Mouse (Mus musculus) megakaryocyte-erythroid progenitor cell, adult 5-6 weeks (primary cell): ENCODE measurements around the gene Zc3hav1l. TPM values are rescaled to one million over a fixed set of nuclear protein-coding genes. Genes with fewer than 3 reads are reported as not detected.

Source experiments
- ATAC-seq: replicated peaks from 2 replicates; pipeline ENCODE4 v1.8.0; 2016; ENCODE audit warnings: mild to moderate bottlenecking, inconsistent platforms; ENCODE audit not compliant: severe bottlenecking, poor library complexity, low FRiP score, low TSS enrichment
- total RNA-seq, 2 experiments: library from RNA; stranded (forward) in 1 of 2; stranded (reverse) in 1 of 2; fragments of 200-1000, 215-1000 nt in 1 of 2; fragments of >200 nt in 1 of 2; fragmentation: Nextera tagmentation in 1 of 2; gene quantifications; 2 replicates each; pipeline ENCODE4 v1.2.3; 2014 to 2017

Gene Zc3hav1l
- total RNA-seq, 2 experiments from 2014 or later, result 4.3 to 7.3 TPM

DNA sequence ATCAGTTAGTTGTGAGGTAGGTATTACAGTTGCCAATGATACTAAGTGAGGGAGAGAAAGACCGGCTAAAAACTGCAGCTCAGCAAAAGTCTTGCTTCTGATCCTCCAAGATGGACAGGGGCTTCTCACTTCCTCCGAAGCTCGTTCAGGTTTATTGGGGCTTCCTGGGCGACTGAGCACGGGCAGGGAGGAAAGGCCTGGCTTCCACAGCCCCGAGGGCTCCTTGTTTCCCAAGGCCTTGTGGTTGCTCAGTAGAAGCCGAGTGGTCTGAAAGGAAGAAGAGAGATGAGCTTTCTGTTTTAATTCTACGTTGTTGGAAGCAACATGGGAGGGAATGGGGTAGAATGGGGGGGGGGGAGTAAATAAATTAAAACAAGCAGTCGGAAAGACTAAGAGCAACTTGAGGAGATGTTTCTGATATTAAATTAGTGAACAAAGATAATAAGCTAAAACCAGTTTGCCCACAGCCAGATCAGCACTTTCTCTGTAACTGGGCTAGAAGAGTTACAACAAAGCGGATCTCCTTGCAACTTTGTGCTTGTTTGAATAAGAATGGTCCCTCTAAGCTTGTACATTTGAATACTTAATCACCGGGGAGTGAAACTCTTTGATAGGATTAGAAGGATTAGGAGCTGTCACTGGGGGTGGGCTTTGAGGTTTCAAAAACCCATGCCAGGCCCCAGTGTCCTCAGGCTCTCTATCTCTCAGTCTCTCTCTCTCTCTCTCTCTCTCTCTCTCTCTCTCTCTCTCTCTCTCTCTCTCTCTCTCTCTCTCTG lies 6.0 kb downstream of the Zc3hav1l start:
- no peak for ATAC-seq

DNA sequence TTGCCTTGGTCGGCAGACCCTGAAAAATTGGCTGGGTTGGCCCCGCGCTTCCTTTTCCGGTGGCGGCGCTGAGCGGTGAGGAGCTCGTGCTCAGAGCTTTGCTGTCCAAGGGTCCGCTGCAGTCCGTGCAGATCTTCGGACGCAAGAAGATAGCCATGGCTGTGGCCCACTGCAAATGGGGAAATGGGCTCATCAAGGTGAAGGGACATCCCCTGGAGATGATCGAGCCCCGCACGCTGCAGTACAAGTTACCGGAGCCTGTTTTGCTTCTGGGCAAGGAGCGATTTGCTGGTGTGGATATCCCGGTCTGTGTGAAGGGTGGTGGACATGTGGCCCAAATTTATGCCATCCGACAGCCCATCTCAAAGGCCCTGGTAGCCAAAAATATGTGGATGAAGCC lies 14.6 kb downstream of the Zc3hav1l start:
- no peak for ATAC-seq

DNA sequence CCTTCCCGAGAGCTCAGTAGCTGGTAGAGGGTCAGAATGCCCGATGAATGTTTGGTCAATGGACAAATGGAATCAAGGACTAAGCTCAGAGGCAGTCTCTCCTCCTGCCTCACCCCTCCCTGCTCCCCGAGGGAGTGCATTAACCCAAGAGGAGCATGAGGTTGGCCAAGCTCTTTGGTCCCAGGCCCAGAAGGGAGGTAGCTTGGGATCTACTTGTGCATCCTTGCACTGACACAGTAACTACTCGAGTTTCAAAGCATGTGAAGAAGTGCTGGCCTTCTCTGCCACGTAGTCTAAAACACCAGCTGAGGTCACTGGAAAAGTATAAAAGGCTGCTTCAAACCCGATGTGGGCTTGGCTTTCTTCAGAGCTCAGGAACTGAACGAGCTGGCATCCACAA lies 34.6 kb downstream of the Zc3hav1l start:
- no peak for ATAC-seq

DNA sequence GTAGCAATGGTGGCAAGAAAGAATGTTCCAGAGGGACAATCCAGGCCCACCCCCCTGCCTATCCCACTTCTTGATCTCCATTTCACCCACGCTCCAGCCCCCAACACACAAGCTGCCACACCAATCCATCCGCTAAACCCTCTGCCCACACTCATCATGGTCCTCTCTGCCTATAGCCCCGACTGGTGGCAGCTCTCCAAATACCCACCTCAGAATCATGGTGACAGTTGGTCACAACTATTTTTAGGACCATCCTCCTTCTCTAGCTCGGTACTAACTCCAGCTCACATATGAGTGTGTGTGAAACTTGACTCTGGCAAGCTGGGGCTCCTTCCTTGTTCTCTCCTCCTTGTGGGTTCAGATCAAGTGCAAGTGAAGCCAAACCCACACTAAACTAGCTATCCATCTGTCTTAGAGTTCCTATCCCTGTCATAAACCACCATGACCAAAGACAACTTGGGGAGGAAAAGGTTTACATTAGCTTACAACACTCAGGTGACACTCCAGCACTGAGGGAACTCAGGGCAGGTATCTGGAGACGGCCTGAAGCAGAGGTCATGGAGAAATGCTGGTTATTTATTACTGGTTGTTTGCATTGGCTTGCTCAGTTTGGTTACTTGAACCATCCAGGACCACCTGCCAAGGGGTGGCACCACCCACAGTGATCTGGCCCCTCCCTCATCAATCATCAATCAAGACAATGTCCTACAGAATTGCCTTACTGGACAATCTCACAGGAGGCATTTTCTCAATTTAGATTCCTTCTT lies 35.5 kb downstream of the Zc3hav1l start:
- ATAC-seq, result no peak

DNA sequence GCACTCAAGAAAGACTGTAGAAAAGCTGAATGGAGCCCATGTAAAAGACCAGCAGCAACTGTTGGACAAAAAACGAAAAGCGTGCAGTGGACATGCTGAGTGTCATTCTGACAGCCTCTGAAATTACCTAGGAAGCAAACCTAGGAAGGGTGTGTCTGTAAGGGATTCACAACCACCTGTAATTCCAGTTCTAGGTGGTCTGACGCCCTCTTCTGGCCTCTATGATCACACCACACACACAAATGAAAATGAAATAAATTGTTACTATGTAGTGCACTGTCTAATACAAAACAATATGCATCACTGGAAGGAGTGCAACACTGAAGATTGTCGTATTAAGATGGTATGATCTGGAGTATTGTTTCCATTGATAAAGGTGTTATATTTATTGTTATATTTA lies 37.2 kb downstream of the Zc3hav1l start:
- ATAC-seq, result no peak

DNA sequence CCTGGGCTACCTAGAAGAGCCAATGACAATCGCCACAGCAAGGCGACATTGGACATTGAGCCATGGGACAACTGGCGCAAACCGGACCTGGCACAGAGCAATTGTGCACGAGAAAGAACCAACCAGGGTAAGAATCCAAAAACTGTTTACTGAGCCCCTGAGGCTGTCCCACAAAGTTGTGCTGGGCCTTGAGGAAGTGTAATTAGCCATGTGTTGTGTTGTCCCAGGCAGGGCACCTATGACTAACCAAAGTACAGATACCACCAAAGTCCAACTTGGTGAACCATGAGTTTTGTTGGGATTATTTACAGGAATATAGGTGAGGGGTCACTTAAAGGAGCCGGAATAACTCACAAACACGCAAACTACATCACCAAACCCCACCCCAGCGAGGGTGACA lies 41.6 kb downstream of the Zc3hav1l start:
- ATAC-seq, result no peak

DNA sequence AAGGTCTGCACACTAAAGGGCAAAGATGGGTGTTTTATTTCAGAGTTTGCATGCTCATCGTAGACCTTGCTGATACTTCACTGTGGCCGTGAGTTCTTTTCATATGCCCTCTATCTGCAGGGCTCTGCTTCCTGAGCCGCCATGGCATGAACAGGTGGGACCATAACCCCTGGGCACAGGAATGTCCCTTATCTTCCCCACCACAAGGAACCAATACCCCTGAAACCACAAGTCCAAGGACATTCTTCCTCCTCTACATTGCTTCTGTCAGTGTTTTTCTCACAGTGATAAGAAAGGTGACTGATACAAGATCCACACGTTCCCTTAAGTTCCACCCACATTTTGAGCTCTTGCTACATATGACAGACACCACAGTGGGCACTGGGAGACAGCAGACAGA lies 42.3 kb downstream of the Zc3hav1l start:
- no peak; the same call in 1 of the 2 replicates for ATAC-seq

DNA sequence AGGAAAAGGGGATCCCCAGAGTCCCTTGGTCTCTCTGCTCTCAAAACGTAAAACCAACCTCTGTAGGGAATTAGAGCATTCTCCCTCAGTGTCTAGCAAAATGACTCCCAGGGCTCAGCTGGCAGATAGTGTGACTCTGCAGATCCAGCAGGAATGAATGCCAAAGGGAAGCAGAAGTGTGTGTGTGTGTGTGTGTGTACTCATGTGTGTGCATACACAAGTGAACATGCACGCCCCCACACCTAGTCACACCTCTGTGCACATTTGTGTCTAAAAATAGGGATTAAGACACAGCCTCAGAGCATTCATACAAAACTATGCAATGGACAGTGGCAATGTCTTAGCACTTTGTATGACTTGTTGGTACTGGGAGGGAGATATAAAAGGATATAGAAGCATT lies 43.3 kb downstream of the Zc3hav1l start:
- no peak for ATAC-seq

DNA sequence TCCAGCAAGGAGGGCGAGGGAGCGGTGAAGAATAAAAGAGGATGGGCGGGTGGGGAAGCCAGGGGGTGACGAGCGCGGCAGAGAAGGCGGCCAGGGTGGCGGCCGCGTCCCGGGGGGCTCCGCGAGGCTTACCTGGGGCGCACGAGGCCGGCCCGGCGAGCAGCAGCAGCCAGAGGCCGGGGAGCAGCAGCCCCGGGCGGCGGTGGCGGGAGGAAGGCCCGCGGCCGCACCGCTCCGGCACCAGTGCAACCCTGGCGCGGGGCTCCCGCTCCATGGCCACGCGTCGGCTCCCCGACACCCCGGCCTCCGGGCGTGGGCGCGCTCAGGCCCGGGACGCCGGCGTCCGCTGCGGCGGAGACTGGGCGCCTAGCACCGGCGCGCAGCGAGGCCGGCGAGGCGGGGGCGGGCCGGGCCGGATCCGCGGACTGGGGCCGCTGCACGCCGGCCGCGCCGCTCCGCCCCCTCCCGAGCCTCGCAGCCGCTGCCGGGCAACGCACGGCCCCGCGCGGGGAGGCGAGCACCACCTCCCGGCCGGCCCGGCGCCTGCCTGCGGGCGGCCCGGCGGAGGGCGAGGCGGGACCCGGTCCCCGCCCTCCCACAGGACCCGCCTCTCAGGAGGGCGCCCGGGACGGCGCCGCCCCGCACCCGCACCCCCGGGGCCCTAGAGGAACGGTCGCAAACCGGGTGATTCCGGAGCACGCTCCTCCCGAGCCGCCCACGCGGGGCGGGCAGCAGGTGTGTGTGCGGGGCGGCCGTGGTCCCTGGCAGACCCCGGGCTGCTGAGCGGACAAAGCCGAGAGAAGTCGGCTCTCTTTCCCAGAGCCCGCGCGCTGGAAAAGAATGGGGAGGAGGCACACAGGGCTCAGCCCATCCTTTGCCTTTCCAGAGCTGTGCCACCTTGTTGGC lies 45.1 kb downstream of the Zc3hav1l start, which contains the start of gene D630045J12Rik:
D630045J12Rik (minus strand) TSS at position 274 of the 906 bp plus-strand sequence.
- ATAC-seq, result peak; percentile 81

DNA sequence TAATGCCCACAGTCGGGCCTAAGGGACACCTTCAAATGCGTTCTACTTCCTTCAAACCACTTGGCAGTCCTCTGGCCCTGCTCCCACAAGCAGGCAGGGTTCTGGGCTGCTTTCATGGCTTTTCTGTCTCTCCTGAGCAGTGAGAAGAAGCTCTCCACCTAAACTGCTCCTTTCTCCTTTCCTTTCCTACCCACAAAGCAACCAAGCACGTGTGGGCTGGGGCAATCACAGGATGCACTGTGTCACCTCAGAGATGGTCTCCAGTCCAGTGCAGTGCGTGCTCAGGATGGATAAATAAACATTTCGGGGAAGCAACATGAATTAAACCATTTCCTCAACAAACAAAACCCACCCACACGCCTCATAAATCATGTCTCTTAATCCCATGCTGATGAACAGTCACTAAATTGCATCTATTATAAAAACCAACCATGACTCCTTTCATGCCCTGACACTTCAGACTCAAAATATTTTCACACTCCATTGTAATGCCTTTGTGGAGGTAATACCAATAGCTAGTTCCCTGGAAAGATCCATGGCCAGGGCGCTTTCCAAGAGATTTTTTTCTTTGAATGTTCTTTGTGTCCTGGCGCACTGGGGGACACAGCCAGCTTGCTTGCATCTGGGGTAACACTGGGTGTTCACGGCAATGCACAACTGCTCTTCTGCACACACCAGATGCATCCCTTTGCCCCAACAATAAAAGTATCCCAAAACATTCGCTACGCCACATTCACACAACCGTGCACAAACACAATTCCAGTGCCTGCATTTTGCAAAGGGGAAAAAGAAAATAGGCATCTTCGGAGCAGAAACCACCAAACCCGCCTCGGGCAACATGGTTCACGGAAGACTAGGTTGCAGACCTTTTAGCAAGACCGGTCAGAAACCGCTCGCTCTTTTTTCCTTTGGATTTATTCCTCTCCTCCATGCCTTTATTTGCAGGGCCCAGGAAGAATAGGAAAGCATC lies 46.0 kb downstream of the Zc3hav1l start:
- no peak for ATAC-seq

DNA sequence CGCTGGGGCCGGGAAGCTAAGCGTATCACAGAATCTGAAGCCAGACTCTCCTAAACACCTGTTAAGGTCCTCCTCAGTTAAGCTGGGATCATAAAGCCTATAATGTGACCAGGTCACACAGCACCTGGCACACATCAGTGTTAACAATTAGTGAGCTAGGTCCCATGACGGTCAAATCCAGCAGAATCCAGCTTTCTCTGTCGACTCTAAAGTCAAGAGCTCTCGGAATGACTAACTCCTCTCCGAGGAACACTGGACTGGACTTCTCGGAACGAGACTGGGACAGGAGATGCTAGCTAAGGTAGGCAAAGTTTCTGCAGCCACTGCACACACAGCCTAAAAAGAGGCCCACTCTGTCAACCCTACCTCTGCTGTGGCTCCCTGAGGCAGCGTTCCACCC lies 46.9 kb downstream of the Zc3hav1l start:
- no peak for ATAC-seq

DNA sequence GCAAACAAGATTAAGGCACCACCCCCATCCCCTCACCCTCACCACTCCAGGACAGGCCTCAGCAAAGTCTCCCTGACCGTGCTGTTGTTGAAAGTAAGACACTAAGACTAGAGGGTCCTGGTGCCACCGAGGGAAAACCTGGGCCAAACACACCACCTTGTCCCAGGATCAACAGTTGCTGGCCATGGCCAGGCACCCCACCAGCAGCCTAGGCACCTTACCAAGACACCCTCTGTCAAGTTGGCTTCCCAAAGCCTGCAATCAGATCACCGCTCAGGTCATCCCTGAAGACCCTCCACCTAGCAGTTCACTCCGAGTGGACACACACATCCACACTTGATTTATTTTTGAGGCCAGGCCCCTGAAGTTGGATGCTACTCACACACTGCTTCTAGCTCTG lies 47.6 kb downstream of the Zc3hav1l start:
- no peak for ATAC-seq

DNA sequence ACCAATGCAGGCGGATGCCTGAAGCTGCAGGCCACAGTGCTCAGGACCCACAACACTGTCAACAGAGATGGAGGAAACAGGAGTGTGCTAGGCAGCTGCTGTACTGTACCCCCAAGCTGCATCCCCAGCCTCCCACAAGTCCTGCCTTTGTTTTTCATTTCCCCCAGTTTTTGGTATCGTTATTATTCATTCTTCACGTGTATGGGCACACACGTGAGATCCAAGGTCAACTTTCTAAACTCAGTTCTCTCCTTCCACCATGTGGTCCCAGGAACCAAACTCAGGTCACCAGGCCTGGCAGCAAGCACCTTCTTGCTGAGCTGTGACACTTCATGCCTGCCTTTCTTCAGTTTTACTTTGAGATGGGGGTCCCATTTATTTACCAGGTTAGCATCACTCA lies 51.7 kb downstream of the Zc3hav1l start:
- no peak for ATAC-seq

DNA sequence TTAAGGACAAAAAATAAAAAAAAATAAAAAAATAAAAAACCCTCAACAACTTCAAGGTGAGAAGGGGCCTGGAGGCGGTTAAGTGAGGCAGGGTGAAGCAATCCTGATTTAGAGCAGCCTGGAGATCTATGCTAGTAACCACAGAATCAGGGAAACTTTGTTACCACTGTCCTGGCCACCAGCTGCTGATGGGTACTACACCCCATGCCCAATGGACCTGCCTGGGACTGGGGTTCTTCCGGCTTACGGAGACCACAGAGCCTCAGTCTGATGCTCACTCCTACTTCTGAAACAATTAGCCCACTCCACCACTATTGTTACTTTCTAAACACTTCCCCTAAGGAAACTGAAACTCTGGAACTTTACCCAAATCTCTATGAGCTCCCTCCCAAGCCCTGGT lies 54.3 kb downstream of the Zc3hav1l start:
- no peak for ATAC-seq

DNA sequence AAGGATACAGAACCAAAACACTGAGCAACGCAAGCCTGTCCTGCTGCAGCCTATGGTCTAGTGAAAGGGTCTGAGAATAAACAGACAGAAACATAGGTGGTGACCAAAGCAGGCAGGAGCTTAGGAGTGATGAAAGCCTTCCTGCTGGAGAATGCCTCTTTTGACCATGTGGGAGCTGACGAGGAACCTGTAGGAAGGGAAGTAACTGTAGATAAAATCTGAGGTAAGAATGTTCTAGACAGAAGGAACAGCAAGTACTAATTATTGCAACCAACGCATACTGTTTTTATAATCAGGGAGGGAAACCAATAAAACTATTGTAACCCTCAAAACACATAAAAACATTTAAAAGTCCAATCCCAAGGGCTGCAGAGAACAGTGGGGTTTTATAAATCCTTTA lies 54.9 kb downstream of the Zc3hav1l start:
- no peak for ATAC-seq

DNA sequence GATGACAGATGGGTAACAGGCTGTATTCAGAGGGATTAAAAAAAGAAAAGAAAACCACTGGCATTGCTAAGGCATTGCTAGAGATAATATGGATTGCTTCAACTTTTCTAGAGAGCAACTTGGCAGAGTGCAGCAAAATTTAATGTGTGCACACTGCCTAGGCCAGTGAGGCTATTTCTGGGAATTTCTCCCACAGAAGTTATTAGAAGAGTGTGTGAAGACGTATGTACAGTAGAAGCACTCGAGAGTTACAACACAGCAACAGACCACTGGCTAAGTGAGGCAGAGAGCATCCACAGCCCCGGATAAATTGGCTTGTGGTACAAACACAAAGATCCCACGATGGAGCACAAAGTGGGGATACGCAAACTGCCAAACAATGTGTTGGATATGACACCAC lies 56.2 kb downstream of the Zc3hav1l start:
- ATAC-seq, result no peak

DNA sequence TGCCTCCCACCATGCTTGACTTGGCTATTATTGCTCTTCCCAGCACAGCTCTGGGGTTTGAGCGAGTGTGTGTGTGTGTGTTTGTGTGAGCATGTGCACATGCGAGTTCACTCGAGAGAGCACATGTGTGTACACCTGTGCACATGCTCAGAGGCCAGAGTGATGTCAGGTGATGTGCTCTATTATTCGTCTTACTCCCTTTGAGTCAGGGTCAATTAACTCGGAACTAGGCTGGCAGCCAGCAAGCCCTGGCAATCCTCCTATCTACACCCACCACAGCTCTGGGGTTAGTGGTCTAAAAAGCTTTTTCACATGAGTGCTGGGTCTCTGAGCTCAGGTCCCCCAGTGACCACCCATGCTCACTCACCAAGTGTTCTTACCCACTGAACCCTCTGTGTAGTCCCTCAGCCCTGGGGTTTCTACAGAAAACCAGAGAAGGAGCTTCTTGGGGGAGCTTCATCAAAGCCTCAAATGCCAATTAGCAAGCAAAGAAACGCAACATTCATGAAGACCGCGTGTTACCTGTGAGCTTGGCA lies 56.7 kb downstream of the Zc3hav1l start:
- no peak for ATAC-seq

DNA sequence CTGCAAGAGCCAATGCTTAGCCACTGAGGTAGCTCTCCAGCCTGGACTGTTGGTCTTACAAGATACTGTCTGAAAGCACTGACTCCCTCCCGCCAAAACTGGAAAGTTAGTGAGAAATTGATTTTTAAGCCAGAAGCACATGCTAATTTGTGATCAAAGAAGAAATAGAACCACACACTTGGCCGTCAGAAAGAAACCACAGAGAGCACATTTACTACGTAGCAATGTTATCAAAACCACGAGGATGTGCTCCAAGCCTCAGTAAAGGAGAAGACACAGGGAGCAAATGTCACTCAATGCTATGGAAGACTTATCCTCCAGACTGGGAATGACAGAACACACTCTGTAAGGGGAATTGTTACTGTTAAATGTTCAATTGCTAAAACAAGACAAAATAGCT lies 57.6 kb downstream of the Zc3hav1l start:
- no peak for ATAC-seq

DNA sequence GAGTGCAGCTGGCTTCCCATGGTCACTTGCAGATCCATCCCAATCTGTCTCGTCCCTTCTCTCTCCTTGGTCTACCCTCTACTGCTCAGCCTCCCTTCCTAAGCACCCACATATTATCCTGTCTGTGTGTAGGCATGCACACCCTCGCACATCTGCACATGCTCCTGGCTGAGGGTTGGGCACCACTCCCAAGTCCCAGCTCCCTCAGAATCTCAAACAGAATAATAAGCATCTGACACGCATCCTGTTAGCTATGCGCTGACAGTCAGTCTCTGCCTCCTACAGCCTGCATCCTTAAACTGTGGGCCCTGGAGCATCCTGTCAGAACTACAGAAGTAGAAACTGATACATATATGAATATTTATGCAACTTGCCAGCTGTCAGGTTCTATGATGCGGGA lies 58.4 kb downstream of the Zc3hav1l start:
- ATAC-seq, result no peak
